Mouse (Mus musculus) common myeloid progenitor, adult 5-6 weeks (primary cell): Measurements from ENCODE around the gene Gm10337. TPM values are rescaled to one million over a fixed set of nuclear protein-coding genes. Genes with fewer than 3 reads are reported as not detected.

Experiments used
- ATAC-seq: replicated peaks from 2 replicates; pipeline ENCODE4 v1.8.0; 2016; ENCODE audit warnings: low read depth, mild to moderate bottlenecking, moderate TSS enrichment, inconsistent platforms; ENCODE audit not compliant: poor library complexity, severe bottlenecking
- total RNA-seq: library from RNA; stranded (forward); fragments of 200-1000, 187-1606 nt; gene quantifications from 2 replicates; pipeline ENCODE4 v1.2.3, GENCODE M21; 2017

Gene Gm10337
- total RNA-seq, 1 experiment from 2014 or later = not detected

GRCm38 (mm10) chr15:102515791-102516190 is 12.3 kb downstream of the Gm10337 start:
- ATAC-seq = no peak

GRCm38 (mm10) chr15:102516293-102516692 is 12.8 kb downstream of the Gm10337 start:
- no peak for ATAC-seq

GRCm38 (mm10) chr15:102516728-102517404 is 13.3 kb downstream of the Gm10337 start, which contains the start of gene Map3k12:
Gene Map3k12, minus strand, starts transcription at chr15:102517064.
- ATAC-seq = no peak

GRCm38 (mm10) chr15:102517631-102517975 is 14.1 kb downstream of the Gm10337 start:
- no peak for ATAC-seq

- ATAC-seq = peak; percentile 80
These were observed 14.7 kb downstream of the Gm10337 start, which contains the start of gene Tarbp2 for GRCm38 (mm10) chr15:102517976-102518858. Gene Tarbp2, plus strand, starts transcription at chr15:102518192.

GRCm38 (mm10) chr15:102518859-102519201 is 15.3 kb downstream of the Gm10337 start:
- no peak for ATAC-seq

GRCm38 (mm10) chr15:102519211-102520141 is 16.0 kb downstream of the Gm10337 start:
- no peak for ATAC-seq

GRCm38 (mm10) chr15:102520416-102520815 is 16.9 kb downstream of the Gm10337 start:
- no peak for ATAC-seq

- ATAC-seq = no peak
These were observed 18.0 kb downstream of the Gm10337 start for GRCm38 (mm10) chr15:102521480-102521879.

GRCm38 (mm10) chr15:102524892-102525485 is 21.5 kb downstream of the Gm10337 start, which contains the start of gene Npff:
Gene Npff, minus strand, starts transcription at chr15:102524942.
- peak; percentile 83 for ATAC-seq

GRCm38 (mm10) chr15:102526111-102527002 is 22.8 kb downstream of the Gm10337 start:
- ATAC-seq = no peak

GRCm38 (mm10) chr15:102527936-102528335 is 24.4 kb downstream of the Gm10337 start:
- no peak for ATAC-seq

GRCm38 (mm10) chr15:102528396-102528795 is 24.9 kb downstream of the Gm10337 start:
- no peak for ATAC-seq

- ATAC-seq = no peak
These were observed 27.0 kb downstream of the Gm10337 start for GRCm38 (mm10) chr15:102530566-102530965.

GRCm38 (mm10) chr15:102531586-102531985 is 28.1 kb downstream of the Gm10337 start:
- ATAC-seq = no peak

- no peak for ATAC-seq
These were observed 28.8 kb downstream of the Gm10337 start for GRCm38 (mm10) chr15:102532106-102532900.

- ATAC-seq = no peak
These were observed 30.4 kb downstream of the Gm10337 start for GRCm38 (mm10) chr15:102533926-102534325.

GRCm38 (mm10) chr15:102544801-102545200 is 41.3 kb downstream of the Gm10337 start:
- no peak for ATAC-seq
